Mouse (Mus musculus): Measurements from ENCODE around the gene Fgfr4.

- TF ChIP-seq CTCF (IDR thresholded peaks at IDR 0.05; ENCODE audit: borderline replicate concordance, control insufficient read depth, extremely low read depth, insufficient read depth, low read length, poor library complexity), result no peak
- TF ChIP-seq POLR2A (IDR thresholded peaks at IDR 0.05; ENCODE audit: control insufficient read depth, extremely low read depth, insufficient read depth, low read length, poor library complexity), result no peak
These were observed 49.1 kb upstream of the Fgfr4 start for GRCm38 (mm10) chr13:55103351-55103750.
